Mouse (Mus musculus) skeletal muscle tissue, adult 2 months (tissue): ENCODE measurements around the gene Hoxa11.

Experiments used
- DNase-seq: peaks from one replicate; pipeline ENCODE4 v3.0.0-alpha.2; 2012; ENCODE audit warnings: low read depth, low spot score

Gene Hoxa11

DNA sequence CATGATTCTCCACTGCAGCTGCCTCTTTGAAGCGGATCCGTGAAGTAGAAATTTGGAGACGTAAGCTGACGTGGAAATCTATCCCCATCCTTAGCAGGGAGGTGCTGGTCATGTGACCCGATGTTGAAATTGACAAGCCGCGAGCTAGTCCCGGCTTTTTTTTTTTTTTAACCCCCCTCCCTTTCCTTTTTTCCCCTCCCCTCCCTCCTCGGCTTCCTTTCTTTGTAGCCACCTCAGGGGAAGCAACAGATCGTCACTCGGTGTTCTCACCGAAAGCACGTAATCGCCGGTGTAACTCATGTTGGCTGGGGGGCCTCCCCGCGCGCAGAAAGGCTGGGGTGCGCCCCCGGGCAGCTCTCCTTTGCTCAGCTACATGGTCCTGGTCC, at the start of gene Hoxa11:
Gene Hoxa11 (minus strand): TSS at position 54 of the 386 bp plus-strand sequence.
- no peak for DNase-seq

DNA sequence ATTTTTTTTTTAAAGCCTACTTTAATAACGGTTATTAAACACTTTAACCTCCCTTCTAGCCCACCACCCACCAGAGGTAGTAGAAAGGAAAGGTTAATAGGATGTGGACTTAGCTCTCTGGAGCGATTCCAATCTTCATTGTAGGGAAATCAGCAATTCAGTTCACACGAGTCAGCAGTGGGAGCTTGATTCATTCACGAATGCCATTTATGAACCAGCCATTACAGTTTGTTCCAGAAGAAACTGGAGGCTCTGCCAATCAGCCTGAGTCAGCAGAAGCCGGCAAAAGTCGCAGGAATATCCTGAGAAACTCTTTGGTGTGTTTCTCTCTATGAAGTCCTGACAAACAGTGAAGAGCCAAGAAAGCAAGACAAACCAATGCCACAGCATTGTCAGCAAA, 49.0 kb upstream of the Hoxa11 start:
- DNase-seq: no peak

DNA sequence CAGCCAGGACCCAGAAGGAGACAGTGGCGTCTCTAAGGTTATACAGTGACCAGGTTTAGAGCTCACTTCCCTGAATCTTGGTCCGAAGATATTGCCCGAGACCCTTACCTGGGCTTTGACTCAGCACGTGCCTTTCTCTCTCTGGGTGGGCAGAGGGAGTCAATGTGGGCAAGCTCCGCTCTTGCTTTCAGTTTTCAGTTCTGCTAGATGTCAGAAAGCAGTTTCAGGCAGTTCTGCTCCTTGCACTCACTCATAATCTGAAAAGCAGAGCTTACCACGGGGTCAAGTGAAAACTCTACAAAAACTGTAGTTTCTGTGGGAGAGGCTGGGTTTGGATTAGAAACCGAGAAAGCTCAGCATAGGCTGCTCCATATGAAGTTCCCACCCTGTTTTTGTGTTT, 46.7 kb upstream of the Hoxa11 start:
- no peak for DNase-seq

DNA sequence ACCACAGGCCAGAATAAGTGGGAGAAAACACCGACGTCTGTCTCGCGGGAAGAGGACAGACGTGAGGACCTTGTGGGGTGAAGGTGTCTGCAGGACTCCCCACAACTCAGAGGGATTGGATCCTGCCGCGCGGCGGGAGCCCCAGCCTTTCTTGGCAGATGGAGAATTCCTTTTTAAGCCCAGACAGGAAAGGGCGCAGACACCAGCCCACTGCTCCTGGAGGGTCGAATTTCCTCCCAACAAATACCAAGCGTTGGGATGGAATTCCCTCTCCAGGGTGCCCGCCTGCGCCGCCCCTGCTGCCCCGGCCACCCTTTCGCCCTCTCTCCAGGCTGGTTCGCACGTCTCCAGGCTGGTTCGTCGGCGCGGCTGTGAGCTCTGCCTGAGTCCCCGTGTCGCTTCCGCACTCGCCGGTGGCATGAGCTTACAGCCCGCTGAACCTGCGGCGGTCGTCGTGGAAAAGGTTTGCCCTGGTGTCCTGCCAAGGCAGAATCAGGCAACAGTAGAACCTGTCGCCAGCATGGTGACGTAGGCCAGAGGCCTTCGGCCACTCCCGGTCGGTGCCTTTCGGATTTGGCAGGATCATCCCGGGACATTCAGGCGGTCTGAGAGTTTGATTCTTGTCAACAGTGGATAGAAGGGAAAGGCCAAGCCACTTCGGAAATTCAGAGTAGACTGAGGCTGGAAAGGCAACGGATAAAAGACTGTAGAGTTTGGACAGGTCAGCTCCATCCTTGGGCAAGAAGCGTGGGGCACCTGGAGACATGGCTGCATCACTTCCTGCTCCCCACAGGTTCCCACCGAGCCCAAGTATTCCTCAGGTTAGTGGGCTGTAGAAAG, 45.6 kb upstream of the Hoxa11 start:
- no peak for DNase-seq

DNA sequence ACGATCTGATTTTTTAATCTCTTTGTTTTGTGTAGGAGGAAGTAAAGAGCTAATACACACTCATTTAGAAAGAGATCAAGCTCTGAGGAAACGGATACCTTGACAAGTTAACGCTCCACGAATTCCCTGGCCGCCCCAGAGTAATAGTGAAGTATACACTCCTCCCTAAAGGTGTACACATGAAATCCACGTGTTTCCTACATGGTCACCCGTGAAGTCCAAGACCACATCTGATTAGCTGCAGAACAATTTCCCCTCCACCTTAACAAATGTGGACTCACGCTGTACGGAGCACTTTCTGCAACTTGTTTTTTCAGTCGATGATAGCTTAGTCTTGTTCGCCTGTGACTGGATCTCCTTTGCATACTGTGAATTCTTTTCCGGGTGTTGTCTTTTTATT, 44.6 kb upstream of the Hoxa11 start:
- no peak for DNase-seq

DNA sequence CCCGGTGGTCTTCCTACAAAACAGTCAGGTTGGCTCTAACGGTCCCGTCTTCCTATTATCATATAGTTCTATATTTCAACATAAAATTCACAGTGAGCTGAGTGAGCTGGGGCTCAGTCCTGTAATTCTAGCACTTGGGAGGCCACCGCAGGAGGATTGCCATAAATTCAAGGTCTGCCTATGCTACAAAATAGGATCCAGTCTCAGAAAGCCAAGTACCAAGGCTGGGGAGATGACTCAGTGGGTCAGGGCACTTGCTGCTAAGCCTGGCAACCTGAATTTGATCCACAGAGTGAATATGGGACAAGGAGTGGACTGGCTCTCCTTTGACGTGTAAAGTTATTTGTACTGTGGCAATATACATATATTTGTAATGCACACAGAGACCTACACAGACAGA, 38.3 kb upstream of the Hoxa11 start:
- DNase-seq: no peak

DNA sequence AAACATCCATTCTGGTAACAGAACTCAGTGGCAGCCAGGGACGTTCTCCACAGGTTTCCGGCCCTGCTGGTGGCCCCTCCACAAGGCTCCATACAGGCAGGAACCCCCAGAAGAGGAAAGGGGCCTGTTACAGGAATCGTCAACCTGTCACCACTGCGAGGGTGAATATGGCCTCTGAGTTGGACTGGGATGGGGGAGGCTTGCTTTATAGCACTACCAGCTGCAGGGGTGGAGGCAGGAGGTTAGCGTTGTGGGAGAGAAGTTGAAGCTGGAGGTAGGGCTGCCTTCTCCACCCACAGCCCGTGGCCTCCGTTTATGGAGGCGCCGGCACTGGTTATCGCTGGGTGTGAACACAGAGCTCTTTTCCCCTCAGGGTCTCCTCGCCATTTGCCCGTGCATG, 35.5 kb upstream of the Hoxa11 start:
- DNase-seq: no peak

DNA sequence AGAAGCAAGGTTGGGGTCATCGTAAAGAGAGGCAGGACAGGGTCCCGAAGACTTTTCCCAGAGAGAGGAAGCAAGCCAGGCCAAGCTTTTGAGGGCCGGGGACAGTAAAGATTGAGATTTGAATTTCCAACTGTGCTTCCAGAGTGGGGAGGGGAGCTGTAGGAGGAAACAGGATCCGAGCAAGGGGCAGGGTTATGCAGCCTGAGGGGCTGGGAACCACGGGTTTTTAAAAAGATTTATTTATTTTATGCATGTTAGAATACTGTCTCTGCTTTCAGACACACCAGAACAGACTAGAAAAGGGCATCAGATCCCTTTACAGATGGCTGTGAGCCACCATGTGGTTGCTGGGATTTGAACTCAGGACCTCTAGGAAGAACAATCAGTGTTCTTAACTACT, 31.3 kb upstream of the Hoxa11 start:
- no peak for DNase-seq

DNA sequence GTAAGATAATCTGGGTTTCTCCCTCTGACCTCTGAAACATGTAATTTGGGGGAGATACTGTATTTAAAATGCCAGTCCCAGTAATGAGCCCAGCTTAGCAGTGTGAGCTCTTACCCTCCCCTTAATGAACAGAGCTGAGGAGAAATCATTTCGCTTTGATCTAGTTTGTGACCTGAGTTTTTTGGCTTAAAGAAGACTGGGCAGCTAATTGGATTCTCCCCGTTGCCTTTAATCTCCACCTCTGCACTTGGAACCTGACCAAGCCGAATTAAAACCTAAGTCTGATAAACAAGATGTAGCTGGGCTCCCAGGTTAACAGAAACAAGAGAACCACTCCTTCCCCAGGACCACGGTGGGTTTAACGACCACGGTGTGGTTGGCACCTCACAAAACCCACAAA, 30.8 kb upstream of the Hoxa11 start:
- no peak for DNase-seq

DNA sequence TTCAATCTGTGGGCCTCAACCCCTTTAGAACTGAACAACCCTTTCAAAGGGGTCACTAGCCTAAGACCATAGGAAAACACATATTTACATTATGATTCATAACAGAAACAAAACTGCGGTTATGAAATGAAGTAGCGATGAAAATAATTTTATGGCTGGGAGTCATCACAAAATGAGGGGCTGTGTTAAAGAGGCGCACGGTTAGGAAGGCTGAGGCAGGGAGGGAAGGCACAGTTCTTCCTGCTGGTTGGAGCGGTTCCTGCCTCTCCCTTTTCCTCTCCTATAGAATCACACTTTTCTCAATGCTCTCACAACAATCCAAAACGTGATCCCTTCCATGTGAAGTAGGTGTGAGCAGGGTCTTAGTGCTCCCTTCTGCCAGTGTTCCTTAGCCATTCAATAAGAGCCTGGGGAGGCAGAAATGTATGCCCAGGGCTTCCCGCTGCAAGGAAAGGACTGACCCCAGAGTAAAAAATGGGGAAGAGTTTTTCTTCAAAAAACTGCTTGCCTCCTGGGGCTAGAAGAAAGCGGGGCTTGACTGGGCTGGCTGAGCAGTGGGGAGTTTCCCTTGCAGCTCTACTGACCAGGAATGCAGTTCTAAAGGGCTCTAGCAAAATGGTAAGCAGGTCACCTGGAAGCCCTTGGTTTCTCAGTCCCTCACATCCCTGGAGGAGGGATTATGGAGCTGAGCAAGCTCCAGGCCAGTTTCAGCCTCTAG, 30.1 kb upstream of the Hoxa11 start:
- DNase-seq: no peak

DNA sequence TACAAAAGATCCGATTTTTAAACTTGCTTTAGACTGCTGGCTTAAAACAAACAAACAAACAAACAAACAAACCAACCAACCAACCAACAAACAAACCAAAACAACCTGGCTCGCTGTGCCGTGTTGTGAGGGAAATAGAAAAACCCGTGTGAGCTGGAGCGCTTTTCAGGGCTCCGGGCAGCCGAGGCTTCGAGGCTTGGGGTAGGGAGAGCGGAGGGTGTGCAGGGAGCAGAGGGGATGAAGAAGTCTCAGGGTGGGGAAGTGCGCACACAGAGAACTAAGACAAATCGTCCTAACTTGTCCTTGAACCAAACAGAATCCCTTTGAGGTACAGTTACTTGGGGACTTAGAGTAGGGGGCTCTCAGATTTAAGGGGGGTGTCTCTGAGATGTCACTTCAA, 29.0 kb upstream of the Hoxa11 start:
- DNase-seq: no peak

DNA sequence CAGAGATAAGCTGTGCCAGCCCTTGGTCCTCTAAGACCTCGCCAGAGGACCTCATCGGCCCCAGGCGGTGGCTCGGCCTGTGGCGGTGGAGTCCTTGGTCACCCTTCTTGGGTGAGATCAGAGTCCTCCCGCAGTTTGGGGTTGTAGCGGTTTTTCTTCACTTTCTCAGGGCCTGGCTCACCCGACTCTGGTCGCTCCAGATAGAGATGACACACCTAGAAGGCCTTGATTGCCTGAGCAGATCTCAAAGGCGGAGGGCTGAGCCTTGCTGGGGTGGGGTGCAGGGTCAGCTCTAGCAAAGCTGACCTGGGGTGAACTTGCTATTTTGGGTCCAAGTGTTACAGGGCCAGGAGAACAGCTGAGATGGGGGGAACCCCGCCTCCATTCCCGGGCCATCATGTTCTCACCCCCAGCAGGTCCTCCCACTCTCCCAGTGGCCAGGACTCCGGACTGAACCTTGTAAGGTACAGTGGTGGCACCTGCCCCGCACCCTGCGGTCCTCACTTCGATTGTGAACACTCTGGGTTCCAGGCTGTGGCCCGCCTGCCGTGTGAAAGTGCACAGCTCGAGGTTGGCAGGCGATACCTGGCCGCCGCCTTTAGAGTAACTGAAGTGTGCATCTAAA, 28.2 kb upstream of the Hoxa11 start:
- no peak for DNase-seq

DNA sequence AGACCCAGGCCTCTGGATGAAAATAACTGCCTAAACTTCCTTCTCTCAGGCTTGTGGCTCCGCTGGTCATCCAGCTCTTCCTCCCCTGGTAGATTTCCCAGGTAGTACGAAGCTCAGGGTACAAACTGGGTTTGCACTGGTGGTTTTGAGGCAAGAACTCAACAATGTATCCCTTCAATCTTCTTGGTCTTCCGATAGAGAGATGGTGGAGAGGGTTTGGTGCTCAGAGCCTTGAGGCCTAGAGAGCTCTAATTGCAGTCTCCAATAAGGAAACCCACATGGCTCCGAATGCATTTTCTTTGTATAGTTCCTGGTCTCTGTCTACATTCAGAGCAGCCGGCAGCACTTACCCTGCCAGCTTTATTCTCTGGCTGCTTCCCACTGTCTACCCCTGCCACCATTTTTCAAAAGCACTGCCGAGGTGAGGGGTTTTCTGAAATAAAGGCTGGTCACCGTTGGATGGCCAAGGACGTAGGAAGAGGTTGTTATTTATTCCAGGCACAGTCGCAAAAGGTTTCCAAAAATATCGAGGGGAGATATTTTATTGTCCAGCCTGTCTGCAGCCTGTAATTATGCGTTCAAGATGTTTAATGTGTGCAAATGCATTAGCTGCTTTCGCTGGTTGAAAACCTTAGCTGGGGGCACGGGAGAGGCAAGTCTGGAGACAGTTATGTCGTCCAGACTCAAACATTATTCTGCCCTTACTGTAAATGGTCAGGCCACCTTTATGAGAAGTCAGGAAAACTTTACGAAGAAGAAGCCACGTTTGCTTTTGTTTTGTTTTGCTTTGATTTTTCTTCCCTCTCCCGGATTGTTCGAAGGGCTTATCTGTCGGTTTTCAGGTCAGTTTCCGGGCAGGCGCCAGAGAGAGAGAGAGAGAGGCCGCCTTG, 27.4 kb upstream of the Hoxa11 start:
- DNase-seq: no peak

DNA sequence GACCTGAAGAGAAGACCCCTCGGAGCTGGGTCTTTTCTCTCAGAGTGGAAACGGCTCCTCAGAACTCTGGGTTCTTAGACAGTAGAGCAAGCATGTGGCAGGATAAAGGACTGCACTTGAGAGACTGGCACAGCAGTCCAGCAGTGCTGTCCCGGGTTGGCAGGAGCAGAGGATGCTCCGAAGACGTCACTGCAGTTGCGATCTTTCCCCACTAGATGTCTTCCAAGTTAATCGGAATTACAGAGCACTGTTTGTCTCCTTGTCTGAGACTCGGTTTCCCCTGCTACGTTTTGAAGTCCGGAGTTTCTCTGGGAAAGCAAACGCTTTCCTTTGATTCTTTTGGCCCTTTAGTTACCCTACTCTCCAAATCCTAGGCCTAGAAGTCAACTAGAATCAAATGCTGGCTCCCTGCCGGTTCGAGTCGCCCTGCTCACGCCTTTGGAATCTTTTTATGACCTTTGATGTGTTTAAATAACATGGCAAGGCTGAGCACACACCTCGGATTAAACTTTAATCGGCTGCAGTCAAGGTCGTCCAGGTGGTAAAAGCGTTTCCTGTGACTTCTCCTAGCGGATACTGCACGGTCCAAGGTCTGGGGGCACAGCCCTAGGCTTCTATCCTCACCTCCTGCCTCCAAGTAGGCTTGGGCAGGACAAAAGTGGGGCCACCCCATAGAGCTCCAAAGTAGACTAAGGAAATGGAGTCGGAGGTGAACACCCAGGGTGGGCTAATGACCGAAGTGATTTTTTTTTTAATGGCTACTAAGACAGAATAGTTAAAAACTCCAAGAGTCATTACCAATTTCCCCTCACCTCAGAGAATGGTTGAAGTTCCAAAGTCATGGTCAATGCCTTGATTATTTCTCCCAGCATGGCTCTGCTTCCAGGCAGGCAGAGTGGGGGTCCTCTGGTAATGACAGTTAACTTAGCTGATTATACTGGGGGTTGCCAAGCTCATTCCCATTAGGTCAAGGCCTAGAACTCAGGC, 25.2 kb upstream of the Hoxa11 start:
- no peak for DNase-seq

DNA sequence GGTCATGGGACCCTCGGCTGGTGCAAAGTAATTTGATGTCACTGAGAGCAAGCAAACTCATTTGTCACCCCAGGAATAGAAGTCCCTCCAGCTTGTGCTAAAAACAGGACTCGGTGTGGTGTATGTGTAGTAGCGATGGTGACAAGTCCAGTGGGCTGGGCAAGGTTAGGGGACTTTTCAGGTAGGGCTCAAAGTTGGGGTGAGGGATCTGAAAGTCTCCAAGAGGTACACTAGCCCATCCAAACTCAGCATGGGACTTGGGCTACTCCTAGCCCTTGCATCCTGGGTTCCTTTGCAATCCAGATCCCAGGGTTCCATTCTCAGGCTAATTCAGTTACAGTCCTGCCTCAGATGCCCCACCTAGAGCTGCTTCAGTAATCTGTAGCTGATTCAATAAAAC, 23.1 kb upstream of the Hoxa11 start:
- DNase-seq: no peak

DNA sequence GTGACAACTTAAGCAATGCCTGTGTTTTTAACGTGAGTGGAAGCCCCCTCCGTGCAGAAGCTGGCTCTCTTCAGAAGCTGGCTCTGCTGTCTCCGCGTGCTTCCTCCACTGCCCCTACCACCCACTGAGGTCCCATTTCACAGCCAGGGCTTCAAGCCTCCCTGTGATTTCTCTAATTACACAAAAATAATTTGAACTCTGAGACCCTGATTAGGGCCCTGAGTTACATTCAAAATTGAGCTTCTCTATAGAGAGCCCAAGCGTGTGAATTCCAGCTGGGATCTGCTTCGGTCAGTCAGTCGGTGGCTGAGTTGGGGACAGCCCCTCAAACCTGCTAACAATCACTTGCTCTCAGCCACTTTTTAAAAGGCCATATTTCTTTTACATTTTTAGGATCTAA, 22.7 kb upstream of the Hoxa11 start:
- no peak for DNase-seq

DNA sequence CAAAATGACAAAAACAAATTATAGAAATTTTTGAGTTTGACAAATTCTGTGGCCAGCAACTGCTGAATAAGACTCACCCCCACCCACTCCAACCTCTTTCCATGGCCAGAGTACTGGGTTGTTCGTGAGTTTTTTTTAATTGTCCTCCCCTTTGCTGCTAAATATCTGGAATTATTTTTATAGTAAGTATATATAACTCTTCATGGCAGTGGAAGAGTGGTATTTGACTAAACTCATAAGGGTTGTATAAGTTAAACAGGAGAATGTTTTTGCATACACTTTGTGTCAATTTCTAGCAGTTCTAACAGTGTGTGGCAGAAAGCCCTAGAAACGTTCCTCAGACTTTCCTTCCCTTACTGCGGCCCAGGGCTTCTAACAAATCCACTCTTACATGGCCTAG, 22.1 kb upstream of the Hoxa11 start:
- DNase-seq: no peak

DNA sequence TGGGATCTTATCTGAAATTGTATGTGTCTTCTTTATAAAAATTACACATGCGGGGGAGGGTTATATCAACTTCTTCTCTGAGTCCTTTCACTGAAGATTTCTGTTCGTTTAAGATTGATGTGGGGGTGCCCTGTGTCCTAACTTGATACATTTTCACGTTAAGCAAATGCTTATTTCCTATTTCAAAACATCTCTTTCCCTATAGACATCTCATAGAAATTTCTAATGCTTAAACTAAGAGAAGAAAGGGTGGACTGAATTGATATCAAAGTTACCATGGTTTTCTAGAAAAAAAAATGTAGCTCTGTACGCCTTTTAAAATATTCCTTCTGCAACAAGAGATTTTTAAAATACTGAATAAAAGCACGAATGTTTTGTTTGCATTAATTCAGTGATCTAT, 21.6 kb upstream of the Hoxa11 start:
- no peak for DNase-seq

DNA sequence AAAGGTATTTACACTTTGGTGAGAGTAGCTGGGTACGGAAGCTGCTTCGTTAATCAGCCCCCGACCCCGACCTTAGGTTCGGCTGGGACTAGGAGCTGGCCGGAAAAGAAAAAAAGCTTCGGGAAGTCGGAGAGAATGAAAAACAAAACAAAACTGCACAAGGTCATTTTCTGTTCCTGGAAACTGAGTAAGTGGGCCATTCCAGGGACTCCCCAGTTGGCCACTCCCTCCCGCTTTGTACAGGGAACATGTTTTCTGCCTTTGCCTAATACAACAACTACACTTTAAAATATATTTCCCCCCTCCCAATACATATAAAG, 21.0 kb upstream of the Hoxa11 start:
- DNase-seq: no peak

DNA sequence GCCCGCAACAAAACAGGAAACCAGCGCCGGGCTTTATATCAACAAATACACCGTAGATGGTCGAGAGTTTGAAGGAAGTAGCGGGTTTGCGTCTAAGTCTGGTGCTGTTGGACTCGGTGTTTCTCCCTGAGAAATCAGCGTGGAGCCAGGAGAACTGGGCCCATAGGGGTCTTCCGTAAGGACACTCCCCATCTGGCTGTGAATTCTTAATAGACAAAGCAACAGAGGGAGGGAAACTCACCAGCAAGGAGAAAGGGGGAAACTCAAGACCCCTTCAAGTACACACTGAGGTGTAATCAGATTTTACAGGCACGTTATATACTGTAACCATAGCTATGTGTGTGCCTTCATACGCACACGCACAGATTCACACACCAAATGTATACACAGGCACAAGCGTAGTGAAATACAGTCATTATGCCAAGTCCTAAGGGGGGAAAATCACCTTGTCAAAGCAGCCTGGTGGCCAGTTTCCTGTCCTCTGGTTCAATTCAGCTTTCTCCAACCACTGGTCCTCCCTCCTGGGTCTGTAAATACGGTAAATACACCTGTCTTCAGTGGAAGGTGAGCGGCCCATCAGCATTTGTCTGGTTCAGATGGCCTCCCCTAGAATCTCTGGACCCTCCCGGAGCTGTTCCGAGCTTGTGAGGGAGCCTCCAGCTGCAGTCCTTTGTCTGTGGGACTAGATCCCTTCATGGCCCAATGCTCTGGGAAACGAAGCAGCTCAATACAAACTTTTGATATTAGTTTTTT, 20.5 kb upstream of the Hoxa11 start:
- DNase-seq: no peak
